In genomic region chr2:35677855-35678254, GRCm38 (mm10) we compare ENCODE assay signal across 7 mouse cellular contexts.
DNase-seq lines count a peak whose midpoint lies in the region; ATAC-seq lines count a peak whose summit lies in the region.

No protein-coding gene starts in this region.

- H3K9me3 ChIP-seq in heart, embryonic 15.5 days (replicated peaks) = no peaks in the 10 kb centered on the region

- H3K36me3 ChIP-seq in heart, embryonic 15.5 days = no peaks in the 10 kb centered on the region

- H3K4me2 ChIP-seq in heart, embryonic 15.5 days = no peak overlapping the region

- H3K9ac ChIP-seq in heart, embryonic 15.5 days = 0 out of 2 replicates have a peak overlapping the region, but pooled peaks have one; percentile 23

- peak overlapping the region; percentile 87 for H3K27ac ChIP-seq in heart, embryonic 15.5 days

- no peak overlapping the region for H3K4me3 ChIP-seq in heart, embryonic 15.5 days

- DNase-seq in left cerebral cortex, postnatal 4 days = peak; percentile 82
- no peak for DNase-seq in left cerebral cortex, adult 8-10 months (ENCODE audit: low spot score in 2 of 2)
- DNase-seq in lung, postnatal 36 days = peak; percentile 63
- DNase-seq in urinary bladder, postnatal 14 days (ENCODE audit: low spot score) = no peak
- no peak for DNase-seq in layer of hippocampus, adult 11-12 months (ENCODE audit: low spot score)

- H3K4me1 ChIP-seq in heart, embryonic 15.5 days (replicated peaks) = peaks cover 99% of the 10 kb centered on the region

- WGBS in heart, embryonic 15.5 days = 30% methylated on average over 8 of the region's 8 CpGs

- no peaks in the 10 kb centered on the region for H3K27me3 ChIP-seq in heart, embryonic 15.5 days

- intact Hi-C loops in left cerebral cortex, postnatal 4 days (cut with DNase I) = no loop called here

- ATAC-seq in common myeloid progenitor, adult 5-6 weeks (replicated peaks; ENCODE audit: low read depth, poor library complexity, severe bottlenecking) = peak; percentile 23
- no peak for ATAC-seq in heart, embryonic 15.5 days (replicated peaks; ENCODE audit: insufficient number of reproducible peaks, insufficient read depth, low FRiP score, low read depth)

Comparison
In these comparisons a context has a peak if more than half of its experiments do, and no peak if none do; other contexts are left out.
1. DNase-seq: peak in left cerebral cortex, postnatal 4 days (single experiment) and lung, postnatal 36 days (single experiment); none in left cerebral cortex, adult 8-10 months (0 of 2), urinary bladder, postnatal 14 days (single experiment) and layer of hippocampus, adult 11-12 months (single experiment).